7 mouse cellular contexts compared by ENCODE assay signal in the genomic region with DNA sequence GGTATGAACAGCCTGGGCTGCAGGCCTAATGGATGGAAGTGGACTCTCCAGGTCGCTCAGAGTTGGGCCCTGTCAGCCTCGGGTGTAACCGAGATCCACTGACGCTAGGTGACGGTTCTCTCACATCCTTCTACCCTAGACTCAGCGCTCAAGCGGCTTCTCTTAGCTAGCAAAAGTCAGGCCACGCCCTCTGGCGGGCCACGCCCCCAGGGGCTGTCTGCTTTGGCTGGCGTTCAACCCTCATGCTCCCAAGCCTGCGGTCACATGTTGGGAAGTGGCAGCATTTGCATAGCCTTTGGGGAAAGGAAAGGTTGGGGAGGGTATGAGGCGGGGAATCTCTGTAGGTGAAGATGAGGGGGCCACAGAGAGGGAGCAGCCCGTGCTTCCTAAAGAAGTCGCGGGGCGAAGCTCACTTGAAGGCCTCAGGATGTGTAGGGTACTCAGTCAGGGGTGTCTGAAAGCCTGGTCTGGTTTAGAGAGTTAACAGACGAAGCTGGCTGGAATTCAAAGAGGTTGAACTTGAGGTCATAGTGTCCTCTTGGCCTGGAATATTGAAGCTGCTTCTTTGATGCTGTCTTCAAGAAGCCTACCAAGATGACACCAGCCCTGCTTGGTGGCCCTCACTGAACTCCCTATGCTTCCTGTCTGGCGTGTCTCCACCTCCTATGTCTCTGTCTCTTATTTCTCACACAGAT. TPM values are rescaled to one million over a fixed set of nuclear protein-coding genes. Genes with fewer than 3 reads are reported as not detected.
DNase-seq lines count a peak whose midpoint lies in the region; ATAC-seq and TF ChIP-seq lines count a peak whose summit lies in the region.

No protein-coding gene starts in this region.

- WGBS in embryonic facial prominence, embryonic 12.5 days, result 9% methylated on average over 19 of the region's 19 CpGs
- WGBS in heart, embryonic 11.5 days (ENCODE audit: insufficient replicate concordance), result 7% methylated on average over 19 of the region's 19 CpGs
- 11% methylated on average over 19 of the region's 19 CpGs for WGBS in kidney, adult 2 months
- 11% methylated on average over 19 of the region's 19 CpGs for WGBS in lung, adult 2 months
- WGBS in neural tube, embryonic 14.5 days, result 7% methylated on average over 19 of the region's 19 CpGs

- H3K4me2 ChIP-seq in embryonic facial prominence, embryonic 12.5 days (replicated peaks), result peak overlapping the region; percentile 35
- peak overlapping the region; percentile 55 for H3K4me2 ChIP-seq in heart, embryonic 11.5 days
- peak overlapping the region; percentile 38 for H3K4me2 ChIP-seq in neural tube, embryonic 14.5 days (ENCODE audit: low read depth, low read length)

- H3K27ac ChIP-seq in embryonic facial prominence, embryonic 12.5 days, result no peak overlapping the region
- no peak overlapping the region for H3K27ac ChIP-seq in heart, embryonic 11.5 days (ENCODE audit: low read depth, low read length)
- no peak overlapping the region for H3K27ac ChIP-seq in kidney, adult 2 months (ENCODE audit: insufficient read depth, low read depth, low read length)
- H3K27ac ChIP-seq in neural tube, embryonic 14.5 days (ENCODE audit: low read depth, low read length), result no peak overlapping the region

- no peak for TF ChIP-seq CTCF in kidney, adult 2 months (conservative IDR thresholded peaks at IDR 0.05; ENCODE audit: insufficient read depth, insufficient read length, low read depth, low read length)
- no peak for TF ChIP-seq CTCF in lung, adult 2 months (IDR thresholded peaks at IDR 0.05; ENCODE audit: insufficient read depth, low read length)

- H3K4me1 ChIP-seq in embryonic facial prominence, embryonic 12.5 days, result peaks cover 28% of the 10 kb centered on the region
- peaks cover 9% of the 10 kb centered on the region for H3K4me1 ChIP-seq in heart, embryonic 11.5 days (ENCODE audit: control insufficient read depth, insufficient read depth, low read length)
- H3K4me1 ChIP-seq in kidney, adult 2 months (ENCODE audit: control insufficient read depth, insufficient read depth, low read length), result 0 out of 2 replicates have a peak, but pooled peaks cover 5% of the 10 kb centered on the region
- H3K4me1 ChIP-seq in lung, adult 2 months (ENCODE audit: control insufficient read depth, insufficient read depth, low read length), result peaks cover 2% of the 10 kb centered on the region; the same call in 1 of the 2 replicates
- peaks cover 9% of the 10 kb centered on the region for H3K4me1 ChIP-seq in neural tube, embryonic 14.5 days (ENCODE audit: control insufficient read depth, insufficient read depth, low read length)

- H3K9ac ChIP-seq in embryonic facial prominence, embryonic 12.5 days, result no peak overlapping the region
- H3K9ac ChIP-seq in heart, embryonic 11.5 days (ENCODE audit: low read depth, low read length), result no peak overlapping the region
- H3K9ac ChIP-seq in neural tube, embryonic 14.5 days (replicated peaks; ENCODE audit: low read depth, low read length), result 0 out of 2 replicates have a peak overlapping the region, but pooled peaks have one; percentile 3

- H3K9me3 ChIP-seq in embryonic facial prominence, embryonic 12.5 days, result no peaks in the 10 kb centered on the region
- no peaks in the 10 kb centered on the region for H3K9me3 ChIP-seq in heart, embryonic 11.5 days (replicated peaks; ENCODE audit: control insufficient read depth, low read length)
- no peaks in the 10 kb centered on the region for H3K9me3 ChIP-seq in neural tube, embryonic 14.5 days (ENCODE audit: control insufficient read depth, low read length)

- no peaks in the 10 kb centered on the region for H3K36me3 ChIP-seq in embryonic facial prominence, embryonic 12.5 days
- H3K36me3 ChIP-seq in heart, embryonic 11.5 days (ENCODE audit: control insufficient read depth, insufficient read depth, low read length), result no peaks in the 10 kb centered on the region
- no peaks in the 10 kb centered on the region for H3K36me3 ChIP-seq in kidney, adult 2 months (ENCODE audit: control insufficient read depth, insufficient read depth, low read length)
- no peaks in the 10 kb centered on the region for H3K36me3 ChIP-seq in neural tube, embryonic 14.5 days (ENCODE audit: control insufficient read depth, insufficient read depth, low read length)

- ATAC-seq in embryonic facial prominence, embryonic 12.5 days (ENCODE audit: insufficient number of reproducible peaks, insufficient read depth, low FRiP score, low TSS enrichment), result peak; percentile 61
- peak; percentile 57; the same call in 1 of the 2 replicates for ATAC-seq in heart, embryonic 11.5 days (replicated peaks; ENCODE audit: insufficient number of reproducible peaks, low FRiP score, low TSS enrichment)
- peak; percentile 71; the same call in 1 of the 2 replicates for ATAC-seq in neural tube, embryonic 14.5 days (ENCODE audit: low read depth)

- TF ChIP-seq POLR2A in kidney, adult 2 months (IDR thresholded peaks at IDR 0.05; ENCODE audit: low read depth, low read length), result no peak
- no peak for TF ChIP-seq POLR2A in lung, adult 2 months (IDR thresholded peaks at IDR 0.05; ENCODE audit: borderline replicate concordance, extremely low read depth, low read depth, low read length)

- DNase-seq in adrenal gland, adult 2 months, result peak; percentile 65
- DNase-seq in kidney, adult 2 months, result peak; percentile 88
- DNase-seq in lung, adult 2 months, result peak; percentile 49
- no peak for DNase-seq in frontal cortex, postnatal 25 days (ENCODE audit: low spot score in 2 of 2)

- peak overlapping the region; percentile 13 for H3K4me3 ChIP-seq in embryonic facial prominence, embryonic 12.5 days
- peak overlapping the region; percentile 25 for H3K4me3 ChIP-seq in heart, embryonic 11.5 days (ENCODE audit: low read depth, low read length)
- H3K4me3 ChIP-seq in kidney, adult 2 months (ENCODE audit: insufficient read depth, low read depth, low read length), result no peak overlapping the region
- no peak overlapping the region for H3K4me3 ChIP-seq in lung, adult 2 months (replicated peaks; ENCODE audit: extremely low read depth, low read depth, low read length)
- H3K4me3 ChIP-seq in neural tube, embryonic 14.5 days (ENCODE audit: low read depth, low read length), result 0 out of 2 replicates have a peak overlapping the region, but pooled peaks have one; percentile 5

- peaks cover 66% of the 10 kb centered on the region for H3K27me3 ChIP-seq in embryonic facial prominence, embryonic 12.5 days
- H3K27me3 ChIP-seq in heart, embryonic 11.5 days (ENCODE audit: control insufficient read depth, insufficient read depth, low read length), result peaks cover 55% of the 10 kb centered on the region
- no peaks in the 10 kb centered on the region; the same call in 1 of the 2 replicates for H3K27me3 ChIP-seq in kidney, adult 2 months (replicated peaks; ENCODE audit: control insufficient read depth, insufficient read depth, low read length)
- peaks cover 56% of the 10 kb centered on the region for H3K27me3 ChIP-seq in neural tube, embryonic 14.5 days (ENCODE audit: control insufficient read depth, insufficient read depth, low read length)

RNA-seq across cellular contexts. Expression of a gene that starts 37.3 kb away (rescaled TPM):
- total RNA-seq in adrenal gland, adult 2 months (2021), result 1 to 10 TPM; 4.2 to 6.4 TPM
- 6.4 and 6.9 TPM in 2 replicates for polyA plus RNA-seq in adrenal gland, adult 2 months (2012; rRNA removed)
- 2.2 TPM in 2 replicates for polyA plus RNA-seq in embryonic facial prominence, embryonic 12.5 days (2016; fragmentation: Nextera tagmentation; extraction: Ambion mirVana)
- 2.0 and 2.3 TPM in 2 replicates for polyA plus RNA-seq in heart, embryonic 11.5 days (2014; fragmentation: Nextera tagmentation; extraction: Ambion mirVana)
- polyA plus RNA-seq in kidney, adult 2 months (2012; rRNA removed), result 4.1 and 4.7 TPM in 2 replicates
- polyA plus RNA-seq in lung, adult 2 months (2012; rRNA removed), result 1.5 and 3.1 TPM in 2 replicates
- 9.2 and 12.6 TPM in 2 replicates for polyA plus RNA-seq in neural tube, embryonic 14.5 days (2014; fragmentation: Nextera tagmentation; extraction: Ambion mirVana)

RNA-seq across cellular contexts. Expression of a gene that starts 40.3 kb away (rescaled TPM):
- 10 to 100 TPM; 33.3 to 43.0 TPM for total RNA-seq in adrenal gland, adult 2 months (2021)
- polyA plus RNA-seq in adrenal gland, adult 2 months (2012; rRNA removed), result 26.9 and 28.6 TPM in 2 replicates
- polyA plus RNA-seq in embryonic facial prominence, embryonic 12.5 days (2016; fragmentation: Nextera tagmentation; extraction: Ambion mirVana), result 27.5 and 27.7 TPM in 2 replicates
- 30.3 and 30.6 TPM in 2 replicates for polyA plus RNA-seq in heart, embryonic 11.5 days (2014; fragmentation: Nextera tagmentation; extraction: Ambion mirVana)
- polyA plus RNA-seq in kidney, adult 2 months (2012; rRNA removed), result 71.9 and 86.5 TPM in 2 replicates
- polyA plus RNA-seq in lung, adult 2 months (2012; rRNA removed), result 11.1 and 14.0 TPM in 2 replicates
- 31.9 and 40.6 TPM in 2 replicates for polyA plus RNA-seq in neural tube, embryonic 14.5 days (2014; fragmentation: Nextera tagmentation; extraction: Ambion mirVana)

RNA-seq across cellular contexts. Expression of a gene that starts 56.6 kb away (rescaled TPM):
- under 1 TPM; 0.37 to 0.83 TPM for total RNA-seq in adrenal gland, adult 2 months (2021)
- 0.42 and 0.63 TPM in 2 replicates for polyA plus RNA-seq in adrenal gland, adult 2 months (2012; rRNA removed)
- polyA plus RNA-seq in embryonic facial prominence, embryonic 12.5 days (2016; fragmentation: Nextera tagmentation; extraction: Ambion mirVana), result 1.4 and 1.8 TPM in 2 replicates
- polyA plus RNA-seq in heart, embryonic 11.5 days (2014; fragmentation: Nextera tagmentation; extraction: Ambion mirVana), result 0.39 TPM in 1 of 2 replicates, not detected in the other
- 15.6 and 20.5 TPM in 2 replicates for polyA plus RNA-seq in kidney, adult 2 months (2012; rRNA removed)
- polyA plus RNA-seq in lung, adult 2 months (2012; rRNA removed), result 1.0 and 9.6 TPM in 2 replicates
- polyA plus RNA-seq in neural tube, embryonic 14.5 days (2014; fragmentation: Nextera tagmentation; extraction: Ambion mirVana), result not detected in 2 replicates

RNA-seq across cellular contexts. Expression of a gene that starts 59.6 kb away (rescaled TPM):
- total RNA-seq in adrenal gland, adult 2 months (2021), result under 1 TPM; 0.14 to 0.31 TPM
- 0.19 and 0.61 TPM in 2 replicates for polyA plus RNA-seq in adrenal gland, adult 2 months (2012; rRNA removed)
- 0.19 and 0.22 TPM in 2 replicates for polyA plus RNA-seq in embryonic facial prominence, embryonic 12.5 days (2016; fragmentation: Nextera tagmentation; extraction: Ambion mirVana)
- 0.30 and 0.34 TPM in 2 replicates for polyA plus RNA-seq in heart, embryonic 11.5 days (2014; fragmentation: Nextera tagmentation; extraction: Ambion mirVana)
- polyA plus RNA-seq in kidney, adult 2 months (2012; rRNA removed), result 1.4 and 1.9 TPM in 2 replicates
- 0.15 and 0.29 TPM in 2 replicates for polyA plus RNA-seq in lung, adult 2 months (2012; rRNA removed)
- polyA plus RNA-seq in neural tube, embryonic 14.5 days (2014; fragmentation: Nextera tagmentation; extraction: Ambion mirVana), result 0.12 and 0.17 TPM in 2 replicates

Comparison
In these comparisons a context has a peak if more than half of its experiments do, and no peak if none do; other contexts are left out.
1. DNase-seq: peak in adrenal gland, adult 2 months (single experiment), kidney, adult 2 months (single experiment) and lung, adult 2 months (single experiment); none in frontal cortex, postnatal 25 days (0 of 2).
2. H3K4me3 ChIP-seq: peak in embryonic facial prominence, embryonic 12.5 days (single experiment), heart, embryonic 11.5 days (single experiment) and neural tube, embryonic 14.5 days (single experiment); none in kidney, adult 2 months (single experiment) and lung, adult 2 months (single experiment).
3. Peak in every context shown above with its lines, with median percentiles within 50 percentile points of each other: ATAC-seq and H3K4me2 ChIP-seq.